Mouse (Mus musculus): ENCODE data around the gene Gm4064. TPM values are rescaled to one million over a fixed set of nuclear protein-coding genes. Genes with fewer than 3 reads are reported as not detected.
"Not testable (repeated sequence)": the region's sequence is repeated elsewhere in the genome, so short reads cannot be mapped to it uniquely, and the experiment has no call there.

The Gm4064 gene
- not detected for total RNA-seq (2021)
- long read RNA-seq: 0 reads

- not testable (repeated sequence) for DNase-seq (ENCODE audit: low spot score in 2 of 2)
Observed at GRCm38 (mm10) chrY:2796105-2796504, at the start of gene Gm4064. Gene Gm4064 (minus strand): TSS chrY:2796205.

GRCm38 (mm10) chrY:2830380-2830779, 34.4 kb upstream of the Gm4064 start, which contains the start of the genes Rbmy and Gm10256:
Gene Rbmy (plus strand): TSS chrY:2830680.
Gene Gm10256 (plus strand): TSS chrY:2830699.
- not testable (repeated sequence) for DNase-seq (ENCODE audit: low spot score in 2 of 2)

Other genes starting within 250 kb of the Gm4064 start
- gene H2al2c, start 197.1 kb downstream of the Gm4064 start, total RNA-seq (2021): not detected
- not detected for gene Sry, start 132.5 kb downstream of the Gm4064 start, total RNA-seq (2021)
- not detected for gene H2al2b, start 75.5 kb downstream of the Gm4064 start, total RNA-seq (2021)
- not detected for gene Rbmy, start 34.5 kb upstream of the Gm4064 start, total RNA-seq (2021)
- gene Gm10256, start 34.5 kb upstream of the Gm4064 start, total RNA-seq (2021): not detected
- not detected for gene Gm10352, start 104.8 kb upstream of the Gm4064 start, total RNA-seq (2021)
- gene Gm29289, start 136.4 kb upstream of the Gm4064 start, total RNA-seq (2021): not detected

All from layer of hippocampus, adult 18-20 months (tissue).